Mouse (Mus musculus): Measurements from ENCODE around the gene Cep68.
"Not testable (repeated sequence)": the region's sequence is repeated elsewhere in the genome, so short reads cannot be mapped to it uniquely, and the experiment has no call there.

Gene Cep68

GRCm38 (mm10) chr11:20242366-20243056 lies 6.7 kb downstream of the Cep68 start:
- DNase-seq (ENCODE audit: low spot score), result no peak

- DNase-seq (ENCODE audit: low spot score), result no peak
Measured at GRCm38 (mm10) chr11:20241311-20241710, 7.9 kb downstream of the Cep68 start.

- DNase-seq (ENCODE audit: low spot score), result no peak
Measured at GRCm38 (mm10) chr11:20240331-20240730, 8.9 kb downstream of the Cep68 start.

GRCm38 (mm10) chr11:20239279-20239861 lies 9.9 kb downstream of the Cep68 start:
- DNase-seq (ENCODE audit: low spot score), result no peak

- no peak for DNase-seq (ENCODE audit: low spot score)
Measured at GRCm38 (mm10) chr11:20237976-20238375, 11.3 kb downstream of the Cep68 start.

- no peak for DNase-seq (ENCODE audit: low spot score)
Measured at GRCm38 (mm10) chr11:20237018-20237417, 12.2 kb downstream of the Cep68 start.

- no peak for DNase-seq (ENCODE audit: low spot score)
Measured at GRCm38 (mm10) chr11:20234233-20234632, 15.0 kb downstream of the Cep68 start.

- no peak for DNase-seq (ENCODE audit: low spot score)
Measured at GRCm38 (mm10) chr11:20232016-20232755, 17.0 kb downstream of the Cep68 start.

GRCm38 (mm10) chr11:20231128-20231878 lies 17.9 kb downstream of the Cep68 start:
- DNase-seq (ENCODE audit: low spot score), result peak; percentile 33

- DNase-seq (ENCODE audit: low spot score), result no peak
Measured at GRCm38 (mm10) chr11:20230286-20230685, 18.9 kb downstream of the Cep68 start.

GRCm38 (mm10) chr11:20229311-20229710 lies 19.9 kb downstream of the Cep68 start:
- no peak for DNase-seq (ENCODE audit: low spot score)

GRCm38 (mm10) chr11:20228666-20229065 lies 20.6 kb downstream of the Cep68 start:
- no peak for DNase-seq (ENCODE audit: low spot score)

GRCm38 (mm10) chr11:20225938-20226337 lies 23.3 kb downstream of the Cep68 start:
- no peak for DNase-seq (ENCODE audit: low spot score)

- DNase-seq (ENCODE audit: low spot score), result no peak
Measured at GRCm38 (mm10) chr11:20224196-20224595, 25.0 kb downstream of the Cep68 start.

- DNase-seq (ENCODE audit: low spot score), result not testable (repeated sequence)
Measured at GRCm38 (mm10) chr11:20221671-20222070, 27.6 kb downstream of the Cep68 start.

GRCm38 (mm10) chr11:20217227-20217626 lies 32.0 kb downstream of the Cep68 start:
- DNase-seq (ENCODE audit: low spot score), result no peak

- DNase-seq (ENCODE audit: low spot score), result no peak
Measured at GRCm38 (mm10) chr11:20216415-20216814, 32.8 kb downstream of the Cep68 start.

GRCm38 (mm10) chr11:20214779-20215178 lies 34.5 kb downstream of the Cep68 start:
- DNase-seq (ENCODE audit: low spot score), result no peak

- DNase-seq (ENCODE audit: low spot score), result no peak
Measured at GRCm38 (mm10) chr11:20211838-20212237, 37.4 kb downstream of the Cep68 start.

- no peak for DNase-seq (ENCODE audit: low spot score)
Measured at GRCm38 (mm10) chr11:20207589-20207988, 41.6 kb downstream of the Cep68 start.

GRCm38 (mm10) chr11:20206626-20207223 lies 42.5 kb downstream of the Cep68 start:
- DNase-seq (ENCODE audit: low spot score), result no peak

- DNase-seq (ENCODE audit: low spot score), result no peak
Measured at GRCm38 (mm10) chr11:20205538-20205937, 43.7 kb downstream of the Cep68 start.
